Mouse (Mus musculus) heart, embryonic 14.5 days (tissue): ENCODE results near the gene Ocln. TPM values are rescaled to one million over a fixed set of nuclear protein-coding genes. Genes with fewer than 3 reads are reported as not detected.
"Not testable (repeated sequence)": the region's sequence is repeated elsewhere in the genome, so short reads cannot be mapped to it uniquely, and the experiment has no call there.

Experiments
- ATAC-seq: fragments of 200-750 bp; cut with Nextera tagmentation; 2 replicates; pipeline ENCODE4 v1.8.0; 2017; ENCODE audit warnings: low read depth, moderate TSS enrichment; ENCODE audit not compliant: insufficient number of reproducible peaks, insufficient read depth, low FRiP score
- H3K27ac ChIP-seq, 2 experiments: fragments of 200-500 bp in 1 of 2; fragments of 300-500 bp in 1 of 2; sonication (generic) in 1 of 2; replicated peaks in 1 of 2; 2 replicates each; pipeline ENCODE4 v1.5.1; 2012 to 2014; ENCODE audit warnings: low read depth in 2 of 2, low read length in 2 of 2, control low read depth in 1 of 2, mild to moderate bottlenecking in 1 of 2, mixed read lengths in 1 of 2; ENCODE audit not compliant: control insufficient read depth in 1 of 2, insufficient read depth in 1 of 2
- H3K27me3 ChIP-seq: fragments of 300-500 bp; sonication (generic); 2 replicates; pipeline ENCODE4 v1.6.1; 2014; ENCODE audit warnings: mild to moderate bottlenecking, low read length, control low read depth; ENCODE audit not compliant: control insufficient read depth, insufficient read depth
- H3K36me3 ChIP-seq: fragments of 300-500 bp; sonication (generic); 2 replicates; pipeline ENCODE4 v1.6.1; 2014; ENCODE audit warnings: mild to moderate bottlenecking, control low read depth, low read length, mixed read lengths; ENCODE audit not compliant: control insufficient read depth, insufficient read depth
- H3K4me1 ChIP-seq, 2 experiments: fragments of 200-500 bp in 1 of 2; fragments of 300-500 bp in 1 of 2; sonication (generic) in 1 of 2; 2 replicates each; pipeline ENCODE4 v1.6.1; 2012 to 2014; ENCODE audit warnings: low read length in 2 of 2, control low read depth in 1 of 2, mixed read lengths in 1 of 2; ENCODE audit not compliant: control insufficient read depth in 2 of 2, insufficient read depth in 2 of 2
- H3K4me2 ChIP-seq: fragments of 300-500 bp; sonication (generic); 2 replicates; pipeline ENCODE4 v1.6.1; 2014; ENCODE audit warnings: mild to moderate bottlenecking, low read length
- H3K4me3 ChIP-seq, 2 experiments: fragments of 200-500 bp in 1 of 2; fragments of 300-500 bp in 1 of 2; sonication (generic) in 1 of 2; 2 replicates each; pipeline ENCODE4 v1.5.1; 2012 to 2014; ENCODE audit warnings: low read length in 2 of 2, mild to moderate bottlenecking in 2 of 2, control low read depth in 1 of 2, low read depth in 1 of 2, moderate library complexity in 1 of 2; ENCODE audit not compliant: control insufficient read depth in 1 of 2, insufficient read depth in 1 of 2
- H3K9ac ChIP-seq: fragments of 300-500 bp; sonication (generic); 2 replicates; pipeline ENCODE4 v1.6.1; 2014; ENCODE audit warnings: mild to moderate bottlenecking, low read length
- H3K9me3 ChIP-seq: fragments of 300-500 bp; sonication (generic); 2 replicates; pipeline ENCODE4 v1.6.1; 2016; ENCODE audit warnings: low read length, control low read depth; ENCODE audit not compliant: control insufficient read depth
- WGBS: fragments of 180-500 bp; shearing (Covaris S2); extraction: QIAGEN DNeasy Blood & Tissue Kit; methylation state at CpG from one replicate; pipeline ENCODE4 v1.1.7; 2014; 5-methylcytosine and 5-hydroxymethylcytosine counted together
- polyA plus RNA-seq: library from polyadenylated mRNA; unstranded; fragments of >200 nt; fragmentation: Nextera tagmentation; extraction: Ambion mirVana; gene quantifications from 2 replicates; pipeline ENCODE4 v1.2.1, GENCODE M21; 2014

The Ocln gene
- polyA plus RNA-seq, 1 experiment from 2014 or later: 2.1 TPM

DNA sequence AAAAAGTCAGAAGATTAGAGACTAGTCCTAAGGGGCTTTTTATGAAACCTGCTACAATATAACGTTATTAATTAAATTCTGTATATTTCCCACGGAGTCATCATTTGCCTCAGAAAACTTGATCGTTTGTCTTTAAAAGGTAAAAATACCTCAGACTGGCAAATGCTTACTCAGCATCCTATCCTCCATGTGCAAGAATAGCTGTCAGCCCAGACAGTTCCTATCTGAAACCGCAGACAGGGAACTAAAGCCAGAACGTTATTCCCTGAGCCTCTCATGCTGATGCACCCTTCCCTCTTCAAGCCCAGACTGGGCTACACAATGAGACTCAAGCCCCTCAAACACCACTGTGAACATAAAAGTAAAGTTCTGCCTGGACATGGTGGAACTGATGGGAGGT lies 62.1 kb downstream of the Ocln start:
- peaks cover 39% of the 10 kb centered on the region for H3K36me3 ChIP-seq

GRCm38 (mm10) chr13:100483610-100484009 lies 68.9 kb downstream of the Ocln start:
- Histone ChIP-seq H3K27me3 (no peaks in the 10 kb centered on the region), H3K4me3 (no peak overlapping the region), H3K9me3 (no peaks in the 10 kb centered on the region), H3K4me2 (no peak overlapping the region), H3K36me3 (peaks cover 81% of the 10 kb centered on the region), H3K9ac (no peak overlapping the region), H3K27ac (no peak overlapping the region), H3K4me1 (no peaks in the 10 kb centered on the region)
- 95% methylated on average over 7 of the region's 7 CpGs for WGBS
- ATAC-seq: no peak

More for the DNA sequence above, 62.1 kb downstream of the Ocln start:
- Histone ChIP-seq H3K4me2 (no peak overlapping the region), H3K27me3 (no peaks in the 10 kb centered on the region), H3K9me3 (no peaks in the 10 kb centered on the region), H3K27ac (no peak overlapping the region), H3K4me3 (no peak overlapping the region), H3K4me1 (peaks cover 0 to 4% of the 10 kb centered on the region in 2 experiments; a peak in 2 of 4 replicates), H3K9ac (no peak overlapping the region)
- 74% methylated on average over 5 of the region's 5 CpGs for whole genome bisulfite sequencing
- no peak for ATAC-seq

- 80% methylated on average over 2 of the region's 2 CpGs for WGBS
- no peaks in the 10 kb centered on the region for H3K9me3 ChIP-seq
- H3K4me1 ChIP-seq: no peaks in the 10 kb centered on the region
- H3K27ac ChIP-seq: no peak overlapping the region
- H3K4me3 ChIP-seq: no peak overlapping the region
- no peak overlapping the region for H3K4me2 ChIP-seq
- no peak for ATAC-seq
- peaks cover 48% of the 10 kb centered on the region for H3K36me3 ChIP-seq
- no peaks in the 10 kb centered on the region for H3K27me3 ChIP-seq
- H3K9ac ChIP-seq: no peak overlapping the region
These were observed 88.8 kb downstream of the Ocln start for GRCm38 (mm10) chr13:100463527-100464222.

DNA sequence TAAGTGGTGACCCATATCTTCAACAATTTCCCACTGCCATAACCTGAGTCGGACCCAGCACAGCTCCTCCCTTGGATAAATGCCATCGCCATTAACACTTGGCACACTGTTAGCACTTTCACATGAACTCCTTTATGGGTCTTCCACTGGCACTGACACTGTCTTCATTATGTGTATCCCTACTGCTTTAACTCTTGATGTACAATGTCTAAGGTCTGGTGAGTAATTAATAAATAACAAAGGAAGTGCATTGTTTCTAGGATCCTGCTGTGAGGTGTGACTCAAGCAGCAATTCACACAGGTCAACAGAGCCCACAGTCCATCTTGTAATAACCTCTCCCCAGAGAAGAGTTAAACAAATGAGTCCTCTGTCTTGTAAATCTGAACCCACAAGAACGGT lies 91.2 kb downstream of the Ocln start:
- no peak for ATAC-seq
- H3K9me3 ChIP-seq: no peaks in the 10 kb centered on the region
- WGBS: 77% methylated on average over 3 of the region's 3 CpGs

DNA sequence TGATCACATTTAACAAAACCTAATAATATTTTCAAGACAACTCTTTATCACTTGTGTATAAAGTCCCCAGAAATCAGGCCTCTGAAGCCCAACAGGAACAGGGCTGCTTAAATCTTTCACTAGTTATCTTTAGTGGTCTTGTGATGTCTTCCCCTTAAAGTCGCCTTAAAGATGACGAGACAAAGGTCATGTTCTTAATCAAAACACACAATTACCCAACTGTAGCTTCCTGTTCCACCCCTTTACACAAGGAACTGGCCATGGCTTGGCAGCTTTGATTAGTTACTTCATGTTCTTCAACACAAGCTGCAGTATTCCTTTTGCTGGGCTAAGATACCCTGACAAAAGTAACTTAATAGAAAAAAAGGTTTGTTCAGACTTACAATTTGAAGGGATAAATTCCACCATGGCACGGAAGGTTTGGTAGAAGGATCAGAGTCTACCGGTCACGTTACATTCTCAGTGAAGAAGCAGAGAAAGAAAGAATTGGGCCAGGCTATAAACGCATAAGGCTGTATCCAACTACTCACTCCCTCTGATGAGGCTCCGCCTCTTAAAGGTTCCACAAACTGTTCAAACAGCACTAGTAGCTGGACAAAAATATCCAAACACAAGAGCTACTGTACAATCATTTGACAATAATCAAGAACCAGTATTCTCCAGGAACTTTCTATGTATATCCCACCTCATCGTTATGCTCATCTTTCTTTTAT lies 99.9 kb downstream of the Ocln start, which contains the start of gene Naip1:
Gene Naip1 (minus strand): TSS at position 455 of the 713 bp plus-strand sequence.
- not testable (repeated sequence) for H3K4me3 ChIP-seq, H3K9ac ChIP-seq, H3K27ac ChIP-seq

More for the DNA sequence above, 91.2 kb downstream of the Ocln start:
- Histone ChIP-seq H3K36me3 (peaks cover 26% of the 10 kb centered on the region), H3K27me3 (no peaks in the 10 kb centered on the region), H3K4me2 (no peak overlapping the region), H3K9ac (no peak overlapping the region), H3K27ac (no peak overlapping the region), H3K4me1 (no peaks in the 10 kb centered on the region), H3K4me3 (no peak overlapping the region)

DNA sequence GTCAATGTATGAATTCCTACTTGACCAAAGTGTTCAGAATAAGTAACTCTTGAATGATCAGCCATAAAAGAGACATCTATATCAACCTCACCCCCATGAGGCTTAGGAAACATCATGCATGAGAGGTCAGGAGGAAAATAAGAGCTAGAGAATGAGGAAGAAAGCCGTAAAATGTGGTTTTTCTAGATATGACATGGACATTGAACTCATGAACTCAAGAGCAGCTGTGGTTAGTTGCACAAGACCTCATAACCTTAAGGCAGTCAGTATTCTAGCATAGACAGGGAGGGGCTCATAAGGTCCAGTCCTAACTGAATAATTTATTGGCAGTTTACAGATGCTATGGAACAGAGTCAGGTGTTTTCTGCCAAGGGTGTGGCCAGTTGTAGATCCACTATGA lies 103.0 kb downstream of the Ocln start:
- Histone ChIP-seq H3K9ac (no peak overlapping the region), H3K4me3 (no peak overlapping the region), H3K4me1 (no peaks in the 10 kb centered on the region), H3K27me3 (no peaks in the 10 kb centered on the region), H3K9me3 (no peaks in the 10 kb centered on the region), H3K36me3 (no peaks in the 10 kb centered on the region), H3K4me2 (no peak overlapping the region), H3K27ac (no peak overlapping the region)
- ATAC-seq: no peak
- WGBS: 70% methylated on average over 1 of the region's 1 CpGs

More for the DNA sequence above, 99.9 kb downstream of the Ocln start, which contains the start of gene Naip1:
- not testable (repeated sequence) for H3K36me3 ChIP-seq, ATAC-seq, H3K27me3 ChIP-seq, H3K4me2 ChIP-seq, H3K9me3 ChIP-seq, H3K4me1 ChIP-seq
- WGBS: 77% methylated on average over 8 of the region's 8 CpGs
